Mouse (Mus musculus) cerebellum, postnatal 10 days (tissue): ENCODE measurements around the gene 1810013L24Rik.

Source experiments
- DNase-seq, 2 experiments: peaks; one replicate each; pipeline ENCODE4 v3.0.0; 2021; ENCODE audit warnings: mixed read lengths in 2 of 2

Gene 1810013L24Rik

GRCm38 (mm10) chr16:8829564-8830359 is at the start of gene 1810013L24Rik:
Gene 1810013L24Rik (plus strand): TSS chr16:8830100.
- DNase-seq: peak; percentile 98 to 99

GRCm38 (mm10) chr16:8780187-8780586 is 49.7 kb upstream of the 1810013L24Rik start:
- DNase-seq: no peak

GRCm38 (mm10) chr16:8781191-8781590 is 48.7 kb upstream of the 1810013L24Rik start:
- DNase-seq: no peak

- DNase-seq: no peak
Measured at GRCm38 (mm10) chr16:8781660-8782059, 48.2 kb upstream of the 1810013L24Rik start.

GRCm38 (mm10) chr16:8783198-8783913 is 46.5 kb upstream of the 1810013L24Rik start:
- DNase-seq: no peak

- DNase-seq: no peak
Measured at GRCm38 (mm10) chr16:8784753-8785152, 45.1 kb upstream of the 1810013L24Rik start.

- no peak for DNase-seq
Measured at GRCm38 (mm10) chr16:8790886-8791285, 39.0 kb upstream of the 1810013L24Rik start.

- no peak for DNase-seq
Measured at GRCm38 (mm10) chr16:8791949-8792557, 37.8 kb upstream of the 1810013L24Rik start, which contains the start of gene Usp7. Gene Usp7 (minus strand): TSS chr16:8792308.

- no peak for DNase-seq
Measured at GRCm38 (mm10) chr16:8794952-8795351, 34.9 kb upstream of the 1810013L24Rik start.

GRCm38 (mm10) chr16:8795906-8796305 is 34.0 kb upstream of the 1810013L24Rik start:
- DNase-seq: no peak

- peak; percentile 58 to 62 for DNase-seq
Measured at GRCm38 (mm10) chr16:8806703-8807102, 23.2 kb upstream of the 1810013L24Rik start.

- no peak for DNase-seq
Measured at GRCm38 (mm10) chr16:8810399-8811127, 19.3 kb upstream of the 1810013L24Rik start.

- peak in 1 of 2 experiments; percentile 22 for DNase-seq
Measured at GRCm38 (mm10) chr16:8817872-8818271, 12.0 kb upstream of the 1810013L24Rik start.

- peak; percentile 71 to 74 for DNase-seq
Measured at GRCm38 (mm10) chr16:8821429-8821828, 8.5 kb upstream of the 1810013L24Rik start.

GRCm38 (mm10) chr16:8822586-8822985 is 7.3 kb upstream of the 1810013L24Rik start:
- DNase-seq: no peak

GRCm38 (mm10) chr16:8823661-8824060 is 6.2 kb upstream of the 1810013L24Rik start:
- no peak for DNase-seq

GRCm38 (mm10) chr16:8827366-8827765 is 2.5 kb upstream of the 1810013L24Rik start:
- no peak for DNase-seq

GRCm38 (mm10) chr16:8828636-8829563 is 1.0 kb upstream of the 1810013L24Rik start:
- DNase-seq: peak; percentile 82 to 84

GRCm38 (mm10) chr16:8830431-8831211 is 721 bp downstream of the 1810013L24Rik start:
- DNase-seq: peak; percentile 74 to 76

- peak; percentile 39 to 49 for DNase-seq
Measured at GRCm38 (mm10) chr16:8831241-8831640, 1.3 kb downstream of the 1810013L24Rik start.

GRCm38 (mm10) chr16:8836876-8837275 is 7.0 kb downstream of the 1810013L24Rik start:
- DNase-seq: no peak
